Mouse (Mus musculus): Measurements from ENCODE around the gene Tmem203. TPM values are rescaled to one million over a fixed set of nuclear protein-coding genes. Genes with fewer than 3 reads are reported as not detected.

Tmem203 gene
- total RNA-seq, 2 experiments from 2014 or later, result 10.4 to 12.0 TPM

Other genes with a start within 250 kb of the Tmem203 start
- gene Nsmf, start 201.1 kb upstream of the Tmem203 start, total RNA-seq (2021), result 10 to 100 TPM in 1 of 2 experiments, 1 to 10 TPM in 1; 7.9 to 10.7 TPM
- gene Entpd8, start 175.1 kb upstream of the Tmem203 start, total RNA-seq (2021), result under 1 TPM in 1 of 2 experiments, not detected in 1; 0.23 TPM
- gene Noxa1, start 160.3 kb upstream of the Tmem203 start, total RNA-seq (2021), result not detected
- gene Nrarp, start 74.7 kb upstream of the Tmem203 start, total RNA-seq (2021), result 1 to 10 TPM; 5.9 to 6.7 TPM
- gene Tor4a, start 58.6 kb upstream of the Tmem203 start, total RNA-seq (2021), result 1 to 10 TPM in 1 of 2 experiments, under 1 TPM in 1; 0.54 to 1.2 TPM
- gene Nelfb, start 44.0 kb upstream of the Tmem203 start, total RNA-seq (2021), result 10 to 100 TPM; 18.2 to 19.5 TPM
- gene Stpg3, start 40.8 kb upstream of the Tmem203 start, total RNA-seq (2021), result not detected
- not detected for gene Fam166a, start 36.7 kb upstream of the Tmem203 start, total RNA-seq (2021)
- gene Tubb4b, start 30.7 kb upstream of the Tmem203 start, total RNA-seq (2021), result 100 to 1,000 TPM; 189 to 229 TPM
- gene Slc34a3, start 21.1 kb upstream of the Tmem203 start, total RNA-seq (2021), result not detected
- gene Rnf224, start 18.7 kb upstream of the Tmem203 start, total RNA-seq (2021), result not detected
- under 1 TPM; 0.84 to 0.91 TPM for gene Rnf208, start 13.2 kb upstream of the Tmem203 start, total RNA-seq (2021)
- not detected for gene Cysrt1, start 13.0 kb upstream of the Tmem203 start, total RNA-seq (2021)
- gene AL732309.1, start 8.6 kb upstream of the Tmem203 start, total RNA-seq (2021), result 1 to 10 TPM in 1 of 2 experiments, under 1 TPM in 1; 0.39 to 1.1 TPM
- 1 to 10 TPM; 3.8 to 4.5 TPM for gene Tprn, start 7.2 kb downstream of the Tmem203 start, total RNA-seq (2021)
- gene Ssna1, start 17.0 kb downstream of the Tmem203 start, total RNA-seq (2021), result 10 to 100 TPM; 25.8 to 25.9 TPM
- gene Anapc2, start 17.0 kb downstream of the Tmem203 start, total RNA-seq (2021), result 10 to 100 TPM; 27.0 to 27.8 TPM
- not detected for gene Tmem210, start 32.7 kb downstream of the Tmem203 start, total RNA-seq (2021)
- gene Lrrc26, start 34.5 kb downstream of the Tmem203 start, total RNA-seq (2021), result not detected
- gene Grin1, start 63.7 kb downstream of the Tmem203 start, total RNA-seq (2021), result not detected
- gene Man1b1, start 76.9 kb downstream of the Tmem203 start, total RNA-seq (2021), result 10 to 100 TPM; 11.9 to 15.0 TPM
- 10 to 100 TPM in 1 of 2 experiments, 1 to 10 TPM in 1; 8.7 to 11.9 TPM for gene Dpp7, start 100.9 kb downstream of the Tmem203 start, total RNA-seq (2021)
- gene Uap1l1, start 110.2 kb downstream of the Tmem203 start, total RNA-seq (2021), result 1 to 10 TPM; 2.2 to 3.4 TPM
- gene Sapcd2, start 116.9 kb downstream of the Tmem203 start, total RNA-seq (2021), result under 1 TPM; 0.10 to 0.26 TPM
- 1 to 10 TPM; 7.2 to 9.5 TPM for gene Entpd2, start 140.4 kb downstream of the Tmem203 start, total RNA-seq (2021)
- 10 to 100 TPM; 14.2 to 17.6 TPM for gene Npdc1, start 143.9 kb downstream of the Tmem203 start, total RNA-seq (2021)
- not detected for gene Fut7, start 167.8 kb downstream of the Tmem203 start, total RNA-seq (2021)
- 10 to 100 TPM; 12.3 to 16.5 TPM for gene Abca2, start 173.3 kb downstream of the Tmem203 start, total RNA-seq (2021)
- under 1 TPM; 0.35 to 0.46 TPM for gene Clic3, start 201.4 kb downstream of the Tmem203 start, total RNA-seq (2021)
- 10 to 100 TPM; 13.4 to 13.6 TPM for gene Paxx, start 205.7 kb downstream of the Tmem203 start, total RNA-seq (2021)
- gene Ptgds, start 214.6 kb downstream of the Tmem203 start, total RNA-seq (2021), result under 1 TPM in 1 of 2 experiments, not detected in 1; 0.39 TPM
- not detected for gene Lcn12, start 238.5 kb downstream of the Tmem203 start, total RNA-seq (2021)
- 10 to 100 TPM; 75.3 to 83.6 TPM for gene Fbxw5, start 245.3 kb downstream of the Tmem203 start, total RNA-seq (2021)
- gene C8g, start 246.3 kb downstream of the Tmem203 start, total RNA-seq (2021), result 1 to 10 TPM; 1.4 to 1.5 TPM

Data from gastrocnemius, postnatal 36 days (tissue).